Mouse (Mus musculus) bone marrow, adult 2 months (tissue): ENCODE results near the gene Ncl.

Experiments
- CTCF ChIP-seq: fragments of 200-500 bp; IDR thresholded peaks from 2 replicates; pipeline ENCODE4 v1.5.1; 2011; ENCODE audit warnings: low read length, control low read depth; ENCODE audit not compliant: control insufficient read depth, insufficient read depth
- POLR2A ChIP-seq: fragments of 200-500 bp; IDR thresholded peaks from 2 replicates; pipeline ENCODE4 v1.6.1; 2011; ENCODE audit warnings: low read depth, mild to moderate bottlenecking, control low read depth, low read length, borderline replicate concordance; ENCODE audit not compliant: control insufficient read depth

DNA sequence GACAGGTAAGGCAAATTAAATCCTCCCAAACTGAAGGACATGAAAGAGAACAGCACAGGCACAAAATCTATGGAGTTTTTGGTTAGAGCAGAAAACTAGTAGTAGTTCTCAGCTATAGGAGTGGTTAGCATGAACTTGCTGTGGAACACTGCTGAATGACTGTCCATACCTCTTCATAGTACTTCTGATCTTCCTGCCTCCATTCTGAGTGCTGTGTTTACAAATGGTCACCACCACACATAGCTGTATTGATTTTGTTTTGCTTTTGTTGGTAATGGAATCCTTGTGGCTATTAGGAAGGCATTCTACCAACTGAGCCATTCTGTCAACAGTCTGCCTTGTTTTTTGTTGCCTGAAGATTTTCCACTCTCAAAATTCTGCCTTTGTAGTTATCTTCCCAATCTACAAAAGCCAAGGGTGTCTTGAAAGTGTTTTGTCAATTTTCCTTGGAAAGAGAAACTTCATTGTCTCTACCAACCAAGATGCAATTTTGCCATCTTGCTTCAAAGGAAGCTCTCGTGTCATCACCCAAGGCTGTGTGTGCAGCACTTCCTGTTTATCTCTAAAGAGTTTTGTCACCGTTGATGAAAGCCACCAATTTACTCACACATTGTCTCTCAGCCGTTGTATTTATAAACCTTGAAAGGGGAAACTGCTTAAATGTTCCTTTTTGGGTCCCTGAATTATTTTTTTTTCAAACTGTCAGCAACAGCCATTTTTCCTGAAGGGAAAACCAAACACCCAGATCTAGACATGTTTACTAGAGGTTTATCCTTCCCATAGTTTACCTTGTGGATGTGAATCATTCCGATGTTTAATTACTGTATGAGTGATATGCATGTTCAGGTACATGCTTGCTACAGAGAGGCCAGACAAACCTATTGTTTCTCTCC is 15.0 kb downstream of the Ncl start:
- TF ChIP-seq POLR2A (no peak), CTCF (no peak)
